Mouse (Mus musculus): ENCODE data around the gene Ten1. TPM values are rescaled to one million over a fixed set of nuclear protein-coding genes. Genes with fewer than 3 reads are reported as not detected.

The Ten1 gene
- 14.5 and 16.5 TPM in 2 replicates for polyA plus RNA-seq (2011; ENCODE audit: insufficient read depth, insufficient read length, low read depth, missing spikeins)

GRCm38 (mm10) chr11:116198639-116199531, at the start of gene Ten1, which contains the start of gene Acox1:
Gene Ten1 (plus strand): TSS chr11:116198855.
Gene Acox1 (minus strand): TSS chr11:116199045.
- TF ChIP-seq POLR2A (IDR thresholded peaks at IDR 0.05; ENCODE audit: insufficient read depth, low read length) (peak; percentile 55), CTCF (IDR thresholded peaks at IDR 0.05; ENCODE audit: low read depth, low read length) (no peak)
- peak within 1 kb of the TSS; percentile 92 for H3K4me3 ChIP-seq (ENCODE audit: low read depth, low read length)
- H3K27me3 ChIP-seq (ENCODE audit: control insufficient read depth, insufficient read depth, low read length, poor library complexity, severe bottlenecking): no peaks in the 10 kb centered on the region
- H3K4me1 ChIP-seq (ENCODE audit: control insufficient read depth, insufficient read depth, low read length): no peaks in the 10 kb centered on the region
- no peaks in the 10 kb centered on the region for H3K9me3 ChIP-seq (replicated peaks; ENCODE audit: control insufficient read depth, insufficient read depth, low read length, poor library complexity, severe bottlenecking)
- peak within 1 kb of the TSS; percentile 81 for H3K27ac ChIP-seq (ENCODE audit: insufficient read depth, low read length)
- no peaks in the 10 kb centered on the region for H3K36me3 ChIP-seq (ENCODE audit: control insufficient read depth, insufficient read depth, low read length, poor library complexity, severe bottlenecking)
- H3K9ac ChIP-seq (ENCODE audit: low read depth, poor library complexity, severe bottlenecking): peak within 1 kb of the TSS; percentile 82

GRCm38 (mm10) chr11:116149341-116149740, 49.3 kb upstream of the Ten1 start:
- no peak overlapping the region for H3K4me3 ChIP-seq (ENCODE audit: low read depth, low read length)
- peaks cover 2% of the 10 kb centered on the region; the same call in 1 of the 2 replicates for H3K36me3 ChIP-seq (ENCODE audit: control insufficient read depth, insufficient read depth, low read length, poor library complexity, severe bottlenecking)
- no peak overlapping the region for H3K9ac ChIP-seq (ENCODE audit: low read depth, poor library complexity, severe bottlenecking)
- no peaks in the 10 kb centered on the region for H3K27me3 ChIP-seq (ENCODE audit: control insufficient read depth, insufficient read depth, low read length, poor library complexity, severe bottlenecking)
- H3K27ac ChIP-seq (ENCODE audit: insufficient read depth, low read length): no peak overlapping the region
- no peaks in the 10 kb centered on the region for H3K4me1 ChIP-seq (ENCODE audit: control insufficient read depth, insufficient read depth, low read length)
- TF ChIP-seq CTCF (IDR thresholded peaks at IDR 0.05; ENCODE audit: low read depth, low read length): no peak
- TF ChIP-seq POLR2A (IDR thresholded peaks at IDR 0.05; ENCODE audit: insufficient read depth, low read length): no peak
- no peak for TF ChIP-seq EP300 (IDR thresholded peaks at IDR 0.05; ENCODE audit: insufficient read depth, low read depth, low read length)
- no peaks in the 10 kb centered on the region for H3K9me3 ChIP-seq (replicated peaks; ENCODE audit: control insufficient read depth, insufficient read depth, low read length, poor library complexity, severe bottlenecking)

GRCm38 (mm10) chr11:116150960-116151359, 47.7 kb upstream of the Ten1 start:
- H3K36me3 ChIP-seq (ENCODE audit: control insufficient read depth, insufficient read depth, low read length, poor library complexity, severe bottlenecking): peaks cover 2% of the 10 kb centered on the region; the same call in 1 of the 2 replicates
- H3K9ac ChIP-seq (ENCODE audit: low read depth, poor library complexity, severe bottlenecking): no peak overlapping the region
- no peaks in the 10 kb centered on the region for H3K4me1 ChIP-seq (ENCODE audit: control insufficient read depth, insufficient read depth, low read length)
- no peak overlapping the region for H3K27ac ChIP-seq (ENCODE audit: insufficient read depth, low read length)
- no peaks in the 10 kb centered on the region for H3K27me3 ChIP-seq (ENCODE audit: control insufficient read depth, insufficient read depth, low read length, poor library complexity, severe bottlenecking)
- no peak for TF ChIP-seq CTCF (IDR thresholded peaks at IDR 0.05; ENCODE audit: low read depth, low read length)
- TF ChIP-seq POLR2A (IDR thresholded peaks at IDR 0.05; ENCODE audit: insufficient read depth, low read length): no peak
- no peak for TF ChIP-seq EP300 (IDR thresholded peaks at IDR 0.05; ENCODE audit: insufficient read depth, low read depth, low read length)
- H3K4me3 ChIP-seq (ENCODE audit: low read depth, low read length): no peak overlapping the region
- no peaks in the 10 kb centered on the region for H3K9me3 ChIP-seq (replicated peaks; ENCODE audit: control insufficient read depth, insufficient read depth, low read length, poor library complexity, severe bottlenecking)

- H3K36me3 ChIP-seq (ENCODE audit: control insufficient read depth, insufficient read depth, low read length, poor library complexity, severe bottlenecking): no peaks in the 10 kb centered on the region
- H3K27ac ChIP-seq (ENCODE audit: insufficient read depth, low read length): no peak overlapping the region
- no peaks in the 10 kb centered on the region for H3K9me3 ChIP-seq (replicated peaks; ENCODE audit: control insufficient read depth, insufficient read depth, low read length, poor library complexity, severe bottlenecking)
- peak; percentile 66; the same call in 1 of the 2 replicates for TF ChIP-seq EP300 (IDR thresholded peaks at IDR 0.05; ENCODE audit: insufficient read depth, low read depth, low read length)
- TF ChIP-seq POLR2A (IDR thresholded peaks at IDR 0.05; ENCODE audit: insufficient read depth, low read length): no peak
- no peaks in the 10 kb centered on the region for H3K27me3 ChIP-seq (ENCODE audit: control insufficient read depth, insufficient read depth, low read length, poor library complexity, severe bottlenecking)
- peaks cover 4% of the 10 kb centered on the region for H3K4me1 ChIP-seq (ENCODE audit: control insufficient read depth, insufficient read depth, low read length)
- no peak overlapping the region for H3K9ac ChIP-seq (ENCODE audit: low read depth, poor library complexity, severe bottlenecking)
- H3K4me3 ChIP-seq (ENCODE audit: low read depth, low read length): no peak overlapping the region
Observed at GRCm38 (mm10) chr11:116161312-116161711, 37.3 kb upstream of the Ten1 start.

GRCm38 (mm10) chr11:116162146-116162545, 36.5 kb upstream of the Ten1 start:
- Histone ChIP-seq H3K27ac (ENCODE audit: insufficient read depth, low read length) (no peak overlapping the region), H3K27me3 (ENCODE audit: control insufficient read depth, insufficient read depth, low read length, poor library complexity, severe bottlenecking) (no peaks in the 10 kb centered on the region), H3K4me1 (ENCODE audit: control insufficient read depth, insufficient read depth, low read length) (peaks cover 4% of the 10 kb centered on the region), H3K36me3 (ENCODE audit: control insufficient read depth, insufficient read depth, low read length, poor library complexity, severe bottlenecking) (no peaks in the 10 kb centered on the region), H3K9ac (ENCODE audit: low read depth, poor library complexity, severe bottlenecking) (no peak overlapping the region), H3K4me3 (ENCODE audit: low read depth, low read length) (peak overlapping the region; percentile 33; the same call in 1 of the 2 replicates), H3K9me3 (replicated peaks; ENCODE audit: control insufficient read depth, insufficient read depth, low read length, poor library complexity, severe bottlenecking) (no peaks in the 10 kb centered on the region)
- TF ChIP-seq EP300 (IDR thresholded peaks at IDR 0.05; ENCODE audit: insufficient read depth, low read depth, low read length): no peak
- no peak for TF ChIP-seq POLR2A (IDR thresholded peaks at IDR 0.05; ENCODE audit: insufficient read depth, low read length)
- no peak for TF ChIP-seq CTCF (IDR thresholded peaks at IDR 0.05; ENCODE audit: low read depth, low read length)

GRCm38 (mm10) chr11:116163002-116163401, 35.7 kb upstream of the Ten1 start:
- no peaks in the 10 kb centered on the region for H3K27me3 ChIP-seq (ENCODE audit: control insufficient read depth, insufficient read depth, low read length, poor library complexity, severe bottlenecking)
- H3K4me1 ChIP-seq (ENCODE audit: control insufficient read depth, insufficient read depth, low read length): peaks cover 4% of the 10 kb centered on the region
- H3K36me3 ChIP-seq (ENCODE audit: control insufficient read depth, insufficient read depth, low read length, poor library complexity, severe bottlenecking): no peaks in the 10 kb centered on the region
- no peaks in the 10 kb centered on the region for H3K9me3 ChIP-seq (replicated peaks; ENCODE audit: control insufficient read depth, insufficient read depth, low read length, poor library complexity, severe bottlenecking)
- H3K9ac ChIP-seq (ENCODE audit: low read depth, poor library complexity, severe bottlenecking): no peak overlapping the region
- TF ChIP-seq CTCF (IDR thresholded peaks at IDR 0.05; ENCODE audit: low read depth, low read length) (no peak), POLR2A (IDR thresholded peaks at IDR 0.05; ENCODE audit: insufficient read depth, low read length) (no peak), EP300 (IDR thresholded peaks at IDR 0.05; ENCODE audit: insufficient read depth, low read depth, low read length) (no peak)
- H3K27ac ChIP-seq (ENCODE audit: insufficient read depth, low read length): no peak overlapping the region
- no peak overlapping the region for H3K4me3 ChIP-seq (ENCODE audit: low read depth, low read length)
